Mouse (Mus musculus) kidney, postnatal 0 days (tissue): ENCODE results near the gene Kif6. TPM values are rescaled to one million over a fixed set of nuclear protein-coding genes. Genes with fewer than 3 reads are reported as not detected.

Experiments used
- ATAC-seq: fragments of 200-750 bp; cut with Nextera tagmentation; replicated peaks from 2 replicates; pipeline ENCODE4 v1.8.0; 2017; ENCODE audit warnings: low read depth, moderate number of reproducible peaks, moderate TSS enrichment, moderate library complexity; ENCODE audit not compliant: low FRiP score
- DNase-seq: peaks from one replicate; pipeline ENCODE4 v3.0.0-alpha.2; 2016; ENCODE audit warnings: low spot score
- H3K27ac ChIP-seq: fragments of 300-500 bp; sonication (generic); 2 replicates; pipeline ENCODE4 v1.5.1; 2014; ENCODE audit warnings: mild to moderate bottlenecking
- H3K27me3 ChIP-seq: fragments of 300-500 bp; sonication (generic); 2 replicates; pipeline ENCODE4 v1.6.1; 2014; ENCODE audit warnings: low read length, mixed read lengths; ENCODE audit not compliant: insufficient read depth
- H3K36me3 ChIP-seq: fragments of 300-500 bp; sonication (generic); 2 replicates; pipeline ENCODE4 v1.6.1; 2014; ENCODE audit warnings: low read length, mixed read lengths; ENCODE audit not compliant: insufficient read depth
- H3K4me1 ChIP-seq: fragments of 300-500 bp; sonication (generic); replicated peaks from 2 replicates; pipeline ENCODE4 v1.6.1; 2014; ENCODE audit warnings: antibody characterized with exemption, low read length, mixed read lengths; ENCODE audit not compliant: insufficient read depth
- H3K4me2 ChIP-seq: fragments of 300-500 bp; sonication (generic); 2 replicates; pipeline ENCODE4 v1.6.1; 2014; ENCODE audit warnings: mild to moderate bottlenecking, low read length, moderate library complexity, mixed read lengths
- H3K4me3 ChIP-seq: fragments of 300-500 bp; sonication (generic); replicated peaks from 2 replicates; pipeline ENCODE4 v1.5.1; 2014; ENCODE audit warnings: low read depth, low read length
- H3K9ac ChIP-seq: fragments of 300-500 bp; sonication (generic); 2 replicates; pipeline ENCODE4 v1.6.1; 2014; ENCODE audit warnings: low read depth, low read length
- H3K9me3 ChIP-seq: fragments of 300-500 bp; sonication (generic); replicated peaks from 2 replicates; pipeline ENCODE4 v1.6.1; 2016; ENCODE audit warnings: low read length, inconsistent platforms, mixed read lengths
- CTCF ChIP-seq: IDR thresholded peaks from 2 replicates; pipeline ENCODE4 v1.5.1; 2016; ENCODE audit warnings: antibody characterized with exemption, low read depth, mild to moderate bottlenecking, moderate library complexity
- WGBS: fragments of 180-500 bp; shearing (Covaris S2); extraction: QIAGEN DNeasy Blood & Tissue Kit; methylation state at CpG from one replicate; pipeline ENCODE4 v1.1.7; 2014; 5-methylcytosine and 5-hydroxymethylcytosine counted together
- polyA plus RNA-seq: library from polyadenylated mRNA; unstranded; fragments of >200 nt; fragmentation: Nextera tagmentation; extraction: Ambion mirVana; gene quantifications from 2 replicates; pipeline ENCODE4 v1.2.1, GENCODE M21; 2015

Kif6 gene
- polyA plus RNA-seq, 1 experiment from 2014 or later = 1.3 TPM

DNA sequence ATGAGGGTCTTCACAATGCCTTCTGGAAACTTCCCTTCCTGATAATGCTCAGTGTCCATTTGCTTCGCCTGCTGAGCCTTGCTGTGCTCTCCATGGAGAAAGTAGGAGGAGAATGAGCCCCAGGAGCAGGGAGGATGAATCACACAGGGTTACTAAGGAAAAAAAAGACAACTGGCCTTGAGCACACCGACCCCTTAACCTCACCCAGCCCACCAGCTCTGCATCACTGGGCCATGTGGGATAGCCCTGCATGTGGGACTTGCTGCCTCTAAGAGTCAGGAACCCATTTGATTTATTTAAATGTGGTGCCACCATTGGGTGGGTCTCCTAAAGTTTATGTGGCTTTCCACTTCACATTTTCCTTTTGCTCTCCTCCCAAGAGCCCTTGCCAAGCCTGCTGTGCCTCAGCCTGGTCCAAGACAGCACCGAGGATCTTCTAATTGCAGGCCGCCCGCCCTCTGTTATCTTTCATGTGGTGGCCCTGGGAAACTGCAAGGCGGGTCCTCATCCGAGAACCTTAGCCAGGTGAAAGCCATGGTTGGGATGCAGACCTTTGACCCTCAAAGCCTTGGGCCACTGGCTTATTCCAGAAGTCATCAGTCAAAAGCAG is 210.0 kb downstream of the Kif6 start:
- H3K9ac ChIP-seq = no peak overlapping the region
- no peak for TF ChIP-seq CTCF
- ATAC-seq (no peak), DNase-seq (no peak)
- H3K27ac ChIP-seq = no peak overlapping the region
- no peaks in the 10 kb centered on the region for H3K36me3 ChIP-seq
- no peak overlapping the region for H3K4me2 ChIP-seq
- no peaks in the 10 kb centered on the region for H3K27me3 ChIP-seq
- WGBS = 82% methylated on average over 7 of the region's 7 CpGs
- H3K4me3 ChIP-seq = no peak overlapping the region
- no peaks in the 10 kb centered on the region for H3K9me3 ChIP-seq
- no peaks in the 10 kb centered on the region for H3K4me1 ChIP-seq

DNA sequence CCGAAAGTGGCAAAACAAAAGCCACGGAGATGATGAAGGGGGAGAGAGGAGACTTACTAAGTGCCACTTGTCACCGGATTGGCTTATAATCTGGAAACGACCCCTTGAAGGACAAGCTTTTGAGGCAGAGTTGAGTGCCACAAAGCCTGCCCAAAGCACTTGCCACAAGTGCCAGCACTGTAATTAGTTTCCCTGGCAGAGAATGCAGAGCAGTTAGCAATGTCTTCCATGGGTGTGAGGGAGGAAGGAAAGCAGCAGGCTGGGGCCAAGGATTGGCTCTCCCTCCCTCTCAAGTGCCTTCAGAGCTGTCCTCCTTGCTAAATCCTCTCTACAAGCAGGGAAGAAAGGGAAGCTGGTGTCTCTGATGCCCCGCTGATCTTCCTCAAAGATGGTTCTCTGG is 210.9 kb downstream of the Kif6 start:
- H3K27ac ChIP-seq = no peak overlapping the region
- WGBS = 91% methylated on average over 5 of the region's 5 CpGs
- no peaks in the 10 kb centered on the region for H3K36me3 ChIP-seq
- H3K4me1 ChIP-seq = no peaks in the 10 kb centered on the region
- H3K9me3 ChIP-seq = no peaks in the 10 kb centered on the region
- DNase-seq = no peak
- no peak overlapping the region for H3K4me3 ChIP-seq
- TF ChIP-seq CTCF = no peak
- H3K27me3 ChIP-seq = no peaks in the 10 kb centered on the region
- no peak overlapping the region for H3K4me2 ChIP-seq
- H3K9ac ChIP-seq = no peak overlapping the region
- ATAC-seq = no peak

DNA sequence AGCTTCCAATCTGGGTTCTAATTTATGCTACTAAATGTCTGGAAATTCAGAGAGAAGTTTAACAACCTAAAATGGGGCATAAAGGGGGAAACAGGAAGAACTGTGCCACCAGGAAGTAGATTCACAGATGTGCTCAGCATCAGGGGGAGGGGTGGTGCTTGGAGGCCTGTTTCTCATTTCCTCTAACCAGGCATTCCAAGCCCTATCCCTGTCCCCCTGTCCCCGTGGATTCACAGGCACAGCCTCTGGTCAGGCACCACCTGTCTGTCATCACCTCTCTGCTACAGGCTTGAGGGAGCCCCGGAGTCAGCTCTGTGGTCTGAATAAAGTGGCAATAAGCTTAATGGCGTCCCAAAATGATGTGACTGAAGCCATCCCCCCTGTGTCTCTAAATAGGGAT is 216.8 kb downstream of the Kif6 start:
- H3K9ac ChIP-seq = no peak overlapping the region
- no peaks in the 10 kb centered on the region for H3K9me3 ChIP-seq
- no peaks in the 10 kb centered on the region for H3K27me3 ChIP-seq
- 33% methylated on average over 3 of the region's 3 CpGs for WGBS
- no peaks in the 10 kb centered on the region for H3K36me3 ChIP-seq
- H3K4me2 ChIP-seq = no peak overlapping the region
- no peak for TF ChIP-seq CTCF
- no peak for DNase-seq
- no peaks in the 10 kb centered on the region for H3K4me1 ChIP-seq
- no peak for ATAC-seq
- H3K27ac ChIP-seq = no peak overlapping the region
- H3K4me3 ChIP-seq = no peak overlapping the region

DNA sequence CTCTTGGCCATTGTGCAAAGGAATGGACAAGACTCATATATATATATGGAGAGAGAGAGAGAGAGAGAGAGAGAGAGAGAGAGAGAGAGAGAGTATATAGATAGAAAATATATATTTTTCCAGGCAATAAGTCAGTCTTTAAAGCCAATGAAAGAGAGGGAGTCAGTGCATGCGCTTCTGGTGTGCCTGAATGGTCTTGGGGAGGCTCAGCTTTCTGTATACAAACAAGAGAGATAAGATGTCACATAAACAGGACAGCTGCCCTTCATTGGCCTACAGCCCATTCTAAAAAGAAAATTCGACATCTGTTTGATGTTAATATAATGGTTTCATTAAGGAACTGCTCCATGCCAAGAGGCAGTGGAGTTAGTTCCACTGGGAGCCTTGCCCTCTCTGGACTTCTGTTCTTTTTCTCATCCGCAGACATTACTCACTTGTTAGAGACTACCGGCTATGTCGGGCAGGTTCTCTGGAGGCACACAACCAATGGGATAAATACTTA is 219.2 kb downstream of the Kif6 start:
- no peak overlapping the region for H3K27ac ChIP-seq
- H3K27me3 ChIP-seq = no peaks in the 10 kb centered on the region
- DNase-seq (no peak), ATAC-seq (no peak)
- no peaks in the 10 kb centered on the region for H3K9me3 ChIP-seq
- no peak for TF ChIP-seq CTCF
- no peak overlapping the region for H3K4me2 ChIP-seq
- H3K4me3 ChIP-seq = no peak overlapping the region
- 82% methylated on average over 5 of the region's 5 CpGs for WGBS
- H3K4me1 ChIP-seq = no peaks in the 10 kb centered on the region
- no peak overlapping the region for H3K9ac ChIP-seq
- H3K36me3 ChIP-seq = no peaks in the 10 kb centered on the region

DNA sequence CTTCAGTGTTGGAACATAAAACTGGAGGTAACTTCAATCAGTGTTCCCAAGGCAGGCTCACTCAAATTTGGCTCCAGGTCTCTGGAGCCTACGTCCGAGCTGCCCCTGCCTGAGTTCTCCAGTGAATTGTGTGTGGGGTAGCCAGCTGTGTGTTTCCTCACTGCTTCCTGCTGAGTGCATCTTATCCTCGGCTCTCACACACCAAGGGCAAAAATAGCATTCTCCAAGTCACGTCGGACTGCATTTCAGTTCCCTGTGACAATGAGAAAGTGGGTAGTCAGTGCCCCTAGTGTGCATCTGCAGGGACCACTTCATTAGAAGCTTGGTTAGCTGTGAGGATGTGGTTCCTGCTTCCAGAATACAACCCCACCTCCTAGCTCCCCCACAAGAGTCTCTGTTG is 222.5 kb downstream of the Kif6 start:
- Histone ChIP-seq H3K36me3 (no peaks in the 10 kb centered on the region), H3K4me2 (no peak overlapping the region), H3K27ac (no peak overlapping the region), H3K9ac (no peak overlapping the region), H3K4me3 (no peak overlapping the region), H3K27me3 (no peaks in the 10 kb centered on the region), H3K9me3 (no peaks in the 10 kb centered on the region), H3K4me1 (no peaks in the 10 kb centered on the region)
- no peak for DNase-seq
- no peak for TF ChIP-seq CTCF
- no peak for ATAC-seq
- WGBS = 62% methylated on average over 5 of the region's 5 CpGs

DNA sequence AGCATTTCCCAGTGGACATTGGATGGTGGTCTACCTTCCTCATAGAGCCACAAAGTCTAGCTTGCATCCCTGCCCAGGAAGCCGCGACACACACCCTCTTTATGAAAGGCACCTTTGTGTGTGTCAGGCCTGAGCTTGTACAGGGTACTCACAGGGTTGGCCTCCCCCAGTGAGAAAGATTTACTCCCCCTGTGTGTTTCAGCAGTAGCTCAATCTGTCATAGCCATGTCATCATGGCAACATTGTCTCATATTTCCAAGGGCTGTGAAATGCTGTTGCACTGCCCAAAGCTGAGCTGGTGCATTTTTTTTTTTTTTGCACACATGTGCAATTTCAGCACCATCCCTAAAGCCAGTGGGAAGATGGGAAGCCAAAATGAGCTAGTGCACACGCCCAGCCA is 224.3 kb downstream of the Kif6 start:
- Histone ChIP-seq H3K4me2 (no peak overlapping the region), H3K4me3 (no peak overlapping the region), H3K4me1 (no peaks in the 10 kb centered on the region), H3K9me3 (no peaks in the 10 kb centered on the region), H3K27ac (no peak overlapping the region), H3K27me3 (no peaks in the 10 kb centered on the region), H3K36me3 (no peaks in the 10 kb centered on the region), H3K9ac (no peak overlapping the region)
- ATAC-seq = no peak
- TF ChIP-seq CTCF = no peak
- WGBS = 67% methylated on average over 3 of the region's 3 CpGs
- DNase-seq = no peak

DNA sequence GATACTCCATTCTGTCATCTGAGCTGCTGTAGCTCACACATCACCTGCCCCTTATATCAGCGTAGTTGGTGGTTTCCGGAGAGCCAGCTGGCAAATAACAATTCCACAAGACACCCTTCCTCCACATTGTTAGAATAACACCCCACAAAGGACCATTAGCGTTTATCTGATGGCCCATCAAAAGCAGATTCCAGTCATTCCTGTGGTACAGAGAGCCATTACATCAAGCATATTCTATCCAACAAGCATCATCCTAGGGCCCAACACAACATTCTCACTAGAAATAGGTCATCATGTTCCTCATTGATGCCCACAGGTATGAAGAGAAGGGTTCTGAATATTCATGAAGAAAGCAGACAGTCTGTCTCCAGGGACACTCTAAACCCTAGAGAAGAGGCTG is 236.3 kb downstream of the Kif6 start:
- no peak overlapping the region for H3K9ac ChIP-seq
- TF ChIP-seq CTCF = no peak
- H3K9me3 ChIP-seq = no peaks in the 10 kb centered on the region
- 51% methylated on average over 3 of the region's 3 CpGs for WGBS
- H3K4me2 ChIP-seq = no peak overlapping the region
- H3K27ac ChIP-seq = no peak overlapping the region
- no peaks in the 10 kb centered on the region for H3K36me3 ChIP-seq
- DNase-seq (peak; percentile 37), ATAC-seq (no peak)
- H3K27me3 ChIP-seq = no peaks in the 10 kb centered on the region
- H3K4me1 ChIP-seq = no peaks in the 10 kb centered on the region
- no peak overlapping the region for H3K4me3 ChIP-seq
